In genomic region chr7:43312386-43313012, GRCm38 (mm10) we compare ENCODE assay signal across 8 mouse cellular contexts. TPM values are rescaled to one million over a fixed set of nuclear protein-coding genes. Genes with fewer than 3 reads are reported as not detected.
DNase-seq lines count a peak whose midpoint lies in the region; ATAC-seq and TF ChIP-seq lines count a peak whose summit lies in the region.

No protein-coding gene starts in this region.

- H3K9ac ChIP-seq in intestine, postnatal 0 days (ENCODE audit: low read depth, low read length): peak overlapping the region; percentile 84

- TF ChIP-seq POLR2A in cerebellum, adult 2 months (IDR thresholded peaks at IDR 0.05; ENCODE audit: borderline replicate concordance, insufficient read depth, low read length): no peak
- no peak for TF ChIP-seq POLR2A in embryonic fibroblast, embryonic 13.5 days (IDR thresholded peaks at IDR 0.05; ENCODE audit: low read depth, low read length)
- no peak for TF ChIP-seq POLR2A in myocyte (IDR thresholded peaks at IDR 0.05; ENCODE audit: insufficient read length, low read depth)

- H3K4me3 ChIP-seq in cerebellum, adult 2 months (replicated peaks; ENCODE audit: insufficient read depth, low read depth, low read length): peak overlapping the region; percentile 73
- H3K4me3 ChIP-seq in embryonic fibroblast, embryonic 13.5 days (ENCODE audit: insufficient read depth, low read length): peak overlapping the region; percentile 92
- peak overlapping the region; percentile 92 for H3K4me3 ChIP-seq in intestine, postnatal 0 days (ENCODE audit: low read depth, low read length)
- peak overlapping the region; percentile 84 for H3K4me3 ChIP-seq in myocyte

- peak overlapping the region; percentile 23 for H3ac ChIP-seq in myocyte (ENCODE audit: control insufficient read depth, insufficient read length)

- peak overlapping the region; percentile 21 for H3K27ac ChIP-seq in cerebellum, adult 2 months (ENCODE audit: insufficient read depth, low read length)
- H3K27ac ChIP-seq in embryonic fibroblast, embryonic 13.5 days (ENCODE audit: insufficient read depth, low read length): peak overlapping the region; percentile 34
- peak overlapping the region; percentile 89 for H3K27ac ChIP-seq in intestine, postnatal 0 days (ENCODE audit: low read depth, low read length)

- TF ChIP-seq CTCF in cerebellum, adult 2 months (IDR thresholded peaks at IDR 0.05; ENCODE audit: borderline replicate concordance, insufficient read depth, low read depth, low read length): no peak
- no peak for TF ChIP-seq CTCF in embryonic fibroblast, embryonic 13.5 days (IDR thresholded peaks at IDR 0.05; ENCODE audit: borderline replicate concordance, insufficient read depth, low read length)
- peak; percentile 48 for TF ChIP-seq CTCF in intestine, postnatal 0 days (IDR thresholded peaks at IDR 0.05; ENCODE audit: low read depth)

- no peaks in the 10 kb centered on the region for H3K36me3 ChIP-seq in intestine, postnatal 0 days (ENCODE audit: control insufficient read depth, insufficient read depth)
- peaks cover 12% of the 10 kb centered on the region for H3K36me3 ChIP-seq in myocyte (ENCODE audit: control insufficient read depth, insufficient read depth)

- peaks cover 30% of the 10 kb centered on the region for H3K79me2 ChIP-seq in myocyte (ENCODE audit: control insufficient read depth, insufficient read depth)

- DNase-seq in cerebellum, adult 2 months: no peak
- DNase-seq in cerebellum, adult 9-11 months: no peak
- DNase-seq in 3T3-L1 (ENCODE audit: low read depth, low spot score): peak; percentile 27
- no peak for DNase-seq in B cell, adult 2 months
- DNase-seq in testis, postnatal 10 days (ENCODE audit: low spot score): no peak

- ATAC-seq in intestine, postnatal 0 days: peak; percentile 52

- peak overlapping the region; percentile 90 for H3K4me2 ChIP-seq in intestine, postnatal 0 days (replicated peaks; ENCODE audit: low read depth)
- H3K4me2 ChIP-seq in myocyte (ENCODE audit: low read depth): peak overlapping the region; percentile 88

- H3K9me3 ChIP-seq in intestine, postnatal 0 days (ENCODE audit: control insufficient read depth): no peaks in the 10 kb centered on the region

- WGBS in cerebellum, adult 2 months: 1% methylated on average over 32 of the region's 32 CpGs
- under 1% methylated on average over 32 of the region's 32 CpGs for WGBS in intestine, postnatal 0 days

- no peaks in the 10 kb centered on the region for H3K4me1 ChIP-seq in cerebellum, adult 2 months (ENCODE audit: control insufficient read depth, insufficient read depth, low read length)
- H3K4me1 ChIP-seq in embryonic fibroblast, embryonic 13.5 days (ENCODE audit: control insufficient read depth, insufficient read depth, low read length): no peaks in the 10 kb centered on the region
- H3K4me1 ChIP-seq in intestine, postnatal 0 days (replicated peaks; ENCODE audit: control insufficient read depth, insufficient read depth, low read length): no peaks in the 10 kb centered on the region

- no peaks in the 10 kb centered on the region for H3K27me3 ChIP-seq in cerebellum, adult 2 months (ENCODE audit: control insufficient read depth, insufficient read depth, low read length)
- H3K27me3 ChIP-seq in intestine, postnatal 0 days (replicated peaks; ENCODE audit: control insufficient read depth, insufficient read depth, low read length): no peaks in the 10 kb centered on the region
- H3K27me3 ChIP-seq in myocyte (ENCODE audit: control insufficient read depth, insufficient read depth, insufficient read length): no peaks in the 10 kb centered on the region

TF ChIP-seq in myocyte, 11 proteins besides CTCF, POLR2A, EP300 and RAD21:
- no peak for TF ChIP-seq CEBPB (IDR thresholded peaks at IDR 0.05; ENCODE audit: insufficient read depth, poor library complexity, severe bottlenecking)
- peak in 1 of 3 experiments; percentile 9 for TF ChIP-seq MYOG (IDR thresholded peaks at IDR 0.05; ENCODE audit: control insufficient read depth in 1 of 3, insufficient read depth in 1 of 3, insufficient read length in 2 of 3, low read depth in 2 of 3)
- peak in 1 of 3 experiments; percentile 0 for TF ChIP-seq MYOD1 (IDR thresholded peaks at IDR 0.05; ENCODE audit: control insufficient read depth in 1 of 3, insufficient read length in 2 of 3, low read depth in 2 of 3)

RNA-seq across cellular contexts. Expression of gene Zfp715, which starts 0.6 kb away (rescaled TPM):
- 17.1 and 19.5 TPM in 2 replicates for polyA plus RNA-seq in cerebellum, adult 2 months (2012; rRNA removed)
- polyA plus RNA-seq in embryonic fibroblast, embryonic 13.5 days (2011; ENCODE audit: insufficient read length, low read depth, missing spikeins): 18.9 and 19.4 TPM in 2 replicates
- polyA plus RNA-seq in intestine, postnatal 0 days (2015; fragmentation: Nextera tagmentation; extraction: Ambion mirVana): 5.3 and 5.5 TPM in 2 replicates
- 2.7 TPM for polyA plus RNA-seq in myocyte (2012; fragmentation: generic; extraction: Trizol)

RNA-seq across cellular contexts. Expression of gene Siglecf, which starts 38.6 kb away (rescaled TPM):
- polyA plus RNA-seq in cerebellum, adult 2 months (2012; rRNA removed): 0.14 and 0.31 TPM in 2 replicates
- 0.27 TPM in 1 of 2 replicates, not detected in the other for polyA plus RNA-seq in embryonic fibroblast, embryonic 13.5 days (2011; ENCODE audit: insufficient read length, low read depth, missing spikeins)
- polyA plus RNA-seq in intestine, postnatal 0 days (2015; fragmentation: Nextera tagmentation; extraction: Ambion mirVana): 0.25 and 0.33 TPM in 2 replicates
- polyA plus RNA-seq in myocyte (2012; fragmentation: generic; extraction: Trizol): not detected

Comparison
In these comparisons a context has a peak if more than half of its experiments do, and no peak if none do; other contexts are left out.
1. H3K27ac ChIP-seq: peak in every context shown above with its lines; median percentile 89 in intestine, postnatal 0 days; 34 in embryonic fibroblast, embryonic 13.5 days; 21 in cerebellum, adult 2 months.